Mouse (Mus musculus) mouse embryonic stem cell (cell line): ENCODE measurements around the gene Dync1i1.

Source experiments
- in situ Hi-C, 2 experiments: fragments of 300-500 bp; cut with MboI; formaldehyde crosslinking; loops; 1 replicate in 1 of 2; 3 replicates in 1 of 2; pipeline ENCODE4 v1.14.3; 2019 to 2020; ENCODE audit warnings: low sequenced_read_pairs in 2 of 2, low pct_unique_long_range_greater_than_20kb in 1 of 2, mixed read lengths in 1 of 2; ENCODE audit not compliant: unreplicated experiment in 1 of 2

Gene Dync1i1

DNA sequence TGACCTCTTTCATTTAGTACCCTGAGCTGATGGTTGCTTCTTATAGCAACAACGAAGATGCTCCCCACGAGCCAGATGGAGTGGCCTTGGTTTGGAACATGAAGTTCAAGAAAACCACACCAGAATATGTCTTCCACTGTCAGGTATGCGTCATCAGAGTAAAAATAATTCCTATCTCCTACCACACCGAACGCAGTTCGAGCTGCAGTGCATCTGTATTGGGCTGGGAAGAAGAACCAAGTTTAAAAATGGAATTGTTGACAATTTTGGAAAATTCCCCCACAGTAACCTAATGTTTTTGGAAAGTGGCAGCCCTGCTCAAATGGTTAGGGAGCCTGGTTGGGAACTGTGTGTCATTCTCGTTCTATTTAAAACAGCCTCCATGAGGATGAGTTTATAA is 197.7 kb downstream of the Dync1i1 start:
- in situ Hi-C loops: no loop called here

GRCm38 (mm10) chr6:5930140-5930539 is 204.7 kb downstream of the Dync1i1 start:
- in situ Hi-C loops: no loop called here

GRCm38 (mm10) chr6:5935587-5936353 is 210.3 kb downstream of the Dync1i1 start:
- in situ Hi-C loops: no loop called here

DNA sequence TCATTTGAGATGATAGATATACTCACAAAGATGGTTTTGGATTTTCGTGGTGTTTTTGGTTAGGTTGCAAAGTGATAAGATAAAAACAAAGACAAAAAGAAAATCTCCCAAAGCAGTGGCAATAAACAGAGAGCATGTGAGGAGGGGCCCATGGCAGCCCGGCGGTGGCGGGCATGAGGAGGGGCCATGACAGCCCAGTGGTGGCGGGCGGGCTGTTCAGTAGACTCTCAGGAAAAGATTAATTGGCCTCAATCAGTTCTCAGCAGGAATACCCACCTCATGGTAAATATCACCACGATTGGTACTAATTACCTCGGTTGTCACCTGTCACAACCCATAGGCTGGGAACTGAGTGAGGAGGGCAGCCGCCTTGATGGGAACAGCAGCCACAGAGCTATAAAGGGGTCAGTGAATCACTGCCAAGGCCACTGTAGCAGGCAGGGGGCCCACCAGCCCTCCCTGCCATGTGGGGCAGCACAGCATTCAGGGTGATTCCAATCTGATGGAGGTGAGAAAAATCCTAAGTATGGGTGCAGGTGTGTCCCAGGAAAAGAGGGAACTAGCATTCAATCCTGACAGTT is 224.5 kb downstream of the Dync1i1 start:
- in situ Hi-C loops: no loop called here

- in situ Hi-C loops: no loop called here
Observed at GRCm38 (mm10) chr6:5956316-5956913, 231.0 kb downstream of the Dync1i1 start.

GRCm38 (mm10) chr6:5960728-5961127 is 235.3 kb downstream of the Dync1i1 start:
- in situ Hi-C loops: no loop called here

DNA sequence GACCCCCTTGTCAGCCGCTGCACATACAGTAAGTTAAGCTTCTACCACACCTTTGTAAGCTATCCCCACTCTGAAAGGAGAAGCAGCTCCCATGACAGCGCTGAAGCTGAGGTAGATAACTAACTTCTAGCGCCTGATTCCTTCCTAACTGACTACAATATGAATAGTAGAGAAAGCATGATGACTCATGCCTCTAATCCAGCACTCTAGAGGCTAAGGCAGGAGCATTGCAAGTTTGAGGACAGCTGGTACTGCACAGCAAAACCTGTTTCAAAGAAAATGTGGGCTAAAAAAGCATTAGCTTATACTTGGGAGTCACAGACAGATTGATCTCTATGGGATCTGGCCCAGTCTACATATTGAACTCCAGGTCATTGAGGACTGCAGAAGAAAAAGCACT is 236.5 kb downstream of the Dync1i1 start:
- in situ Hi-C loops: no loop called here

DNA sequence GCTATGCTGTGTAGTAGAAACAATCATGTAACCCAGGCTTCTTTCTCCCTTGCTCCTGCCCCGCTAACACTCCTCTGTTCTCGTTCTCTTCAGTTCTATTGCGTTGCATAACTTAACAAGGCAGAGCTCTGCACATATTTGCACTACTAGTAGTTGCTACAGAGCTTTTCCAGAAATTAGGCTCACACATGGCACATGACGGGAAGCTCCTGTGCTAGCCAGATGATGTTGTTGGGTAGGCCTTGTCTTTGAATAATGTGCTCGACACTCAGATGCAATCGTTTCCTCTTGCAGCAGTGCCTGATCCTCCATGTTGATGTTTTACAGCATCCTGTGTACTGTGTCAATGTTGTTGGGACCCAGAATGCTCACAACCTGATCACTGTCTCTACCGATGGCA is 240.9 kb downstream of the Dync1i1 start:
- in situ Hi-C loops: no loop called here

GRCm38 (mm10) chr6:5966806-5967445 is 241.5 kb downstream of the Dync1i1 start:
- in situ Hi-C loops: no loop called here

- in situ Hi-C loops: no loop called here
Observed at GRCm38 (mm10) chr6:5967545-5967944, 242.1 kb downstream of the Dync1i1 start.

- in situ Hi-C loops: no loop called here
Observed at GRCm38 (mm10) chr6:5969613-5970012, 244.2 kb downstream of the Dync1i1 start.

- in situ Hi-C loops: no loop called here
Observed at GRCm38 (mm10) chr6:5976241-5976640, 250.8 kb downstream of the Dync1i1 start.

GRCm38 (mm10) chr6:5977238-5977920 is 251.9 kb downstream of the Dync1i1 start:
- in situ Hi-C loops: no loop called here

- in situ Hi-C loops: no loop called here
Observed at GRCm38 (mm10) chr6:5991243-5991642, 265.8 kb downstream of the Dync1i1 start.

- in situ Hi-C loops: no loop called here
Observed at GRCm38 (mm10) chr6:5991817-5992755, 266.6 kb downstream of the Dync1i1 start.

DNA sequence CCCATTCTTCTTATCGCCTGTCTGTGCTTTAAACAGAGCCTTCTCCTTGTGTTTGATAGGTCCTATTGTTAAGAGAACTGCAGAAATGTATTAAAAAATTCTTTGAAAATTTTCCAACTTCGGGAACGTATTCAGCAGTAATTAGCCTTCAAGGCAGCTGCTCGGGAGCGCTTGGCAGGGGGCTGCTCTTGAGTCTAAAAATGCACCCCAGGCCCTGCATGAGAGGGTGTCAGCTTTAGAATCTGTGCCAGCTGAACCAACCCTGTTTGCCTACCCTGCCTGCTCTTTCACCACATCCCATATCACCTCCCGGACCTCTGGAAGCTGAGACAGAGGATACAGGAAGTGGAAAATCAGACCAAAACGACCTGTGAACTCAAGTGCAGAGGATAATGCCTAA is 267.6 kb downstream of the Dync1i1 start:
- in situ Hi-C loops: no loop called here

DNA sequence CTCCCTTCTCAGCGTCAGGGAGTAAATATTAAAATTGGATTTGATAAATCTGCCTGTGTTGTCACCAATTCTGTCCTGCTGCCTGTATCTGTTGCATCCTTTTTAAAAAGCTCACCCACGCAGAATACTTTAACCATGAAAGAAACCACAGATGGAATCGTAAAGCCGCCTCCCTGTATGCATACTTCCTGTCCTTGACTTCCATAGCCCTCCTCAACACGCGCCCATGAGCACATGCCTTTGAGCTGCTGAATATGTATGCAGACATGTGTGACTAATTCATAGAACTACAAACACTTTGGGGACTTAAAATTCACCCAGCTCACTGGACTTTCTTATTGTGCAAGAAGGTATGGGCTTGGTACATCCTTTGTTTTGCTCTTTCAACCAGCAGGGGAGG is 272.1 kb downstream of the Dync1i1 start:
- in situ Hi-C loops: no loop called here

GRCm38 (mm10) chr6:6002061-6002460 is 276.6 kb downstream of the Dync1i1 start:
- in situ Hi-C loops: loop anchor here (25.0 kb wide), 2 partner anchors 860 to 885 kb away; partner anchors contain the start of genes Dlx5 (in 1 of the 2) and Dlx6 (in 1 of the 2)
